Mouse (Mus musculus): ENCODE data around the gene Rln3. TPM values are rescaled to one million over a fixed set of nuclear protein-coding genes. Genes with fewer than 3 reads are reported as not detected.
"Not testable (repeated sequence)": the region's sequence is repeated elsewhere in the genome, so short reads cannot be mapped to it uniquely, and the experiment has no call there.

Gene Rln3
- total RNA-seq, 4 experiments from 2014 or later = not detected

DNA sequence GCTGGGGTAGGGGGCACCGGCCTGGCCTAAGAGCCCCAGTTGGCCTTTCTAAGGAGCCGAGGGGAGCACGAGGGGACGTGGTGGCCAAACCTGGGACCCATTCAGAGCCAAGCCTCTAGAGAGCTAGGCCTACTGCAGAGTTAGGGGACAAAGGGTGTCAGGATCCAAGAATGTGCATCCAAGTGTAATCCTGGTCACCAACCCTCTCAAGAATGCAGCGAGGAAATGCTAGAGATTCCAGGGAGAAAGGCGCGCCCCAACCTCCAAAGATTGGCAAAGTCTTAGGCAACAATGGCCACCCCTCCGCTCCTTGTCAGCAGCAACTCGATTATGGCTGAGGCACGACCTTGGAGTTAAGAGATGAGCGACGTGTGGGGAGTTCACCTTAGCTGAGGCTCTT lies 23.2 kb downstream of the Rln3 start:
- no peak for DNase-seq (ENCODE audit: low spot score in 2 of 2)

- DNase-seq (ENCODE audit: low spot score in 2 of 2) = no peak
Measured at GRCm38 (mm10) chr8:84021096-84021495, 23.7 kb downstream of the Rln3 start, which contains the start of gene Palm3. Gene Palm3, plus strand, starts transcription at chr8:84021471.

- no peak for DNase-seq (ENCODE audit: low spot score in 2 of 2)
Measured at GRCm38 (mm10) chr8:84019738-84020137, 25.1 kb downstream of the Rln3 start.

GRCm38 (mm10) chr8:84015833-84016232 lies 29.0 kb downstream of the Rln3 start:
- no peak for DNase-seq (ENCODE audit: low spot score in 2 of 2)

DNA sequence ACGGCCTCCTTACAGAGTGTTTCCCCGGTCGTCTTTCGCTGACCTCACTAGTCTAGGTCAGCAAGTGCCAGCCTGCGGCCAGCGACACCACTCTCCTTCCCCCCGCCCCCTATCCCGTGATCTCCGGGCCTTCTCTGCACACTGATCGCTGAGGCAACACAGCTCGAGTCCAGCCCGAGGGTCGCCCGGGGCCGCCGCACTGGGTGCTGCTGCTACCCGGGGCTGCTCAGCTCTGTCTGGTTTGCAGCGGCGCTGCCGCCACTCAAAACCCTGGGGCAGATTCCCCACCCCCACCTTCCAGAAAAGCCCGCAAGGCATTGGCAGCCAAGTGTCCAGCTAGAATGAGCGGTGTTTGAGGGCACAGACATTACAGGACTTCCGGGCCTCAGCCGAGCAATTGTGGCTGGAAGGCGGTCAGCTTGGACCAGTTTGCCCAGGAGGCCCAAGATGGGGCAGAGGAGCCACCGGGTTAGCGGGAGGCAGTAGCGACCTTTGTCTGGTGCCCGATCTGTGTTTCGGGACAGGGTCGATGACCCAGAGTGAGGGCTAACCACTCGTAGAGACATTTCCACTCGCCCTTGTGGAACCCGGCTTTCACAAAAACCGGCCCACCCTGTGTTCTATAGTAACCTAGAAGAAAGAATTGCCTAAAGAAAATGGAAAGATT lies 32.2 kb downstream of the Rln3 start:
- no peak for DNase-seq (ENCODE audit: low spot score in 2 of 2)

DNA sequence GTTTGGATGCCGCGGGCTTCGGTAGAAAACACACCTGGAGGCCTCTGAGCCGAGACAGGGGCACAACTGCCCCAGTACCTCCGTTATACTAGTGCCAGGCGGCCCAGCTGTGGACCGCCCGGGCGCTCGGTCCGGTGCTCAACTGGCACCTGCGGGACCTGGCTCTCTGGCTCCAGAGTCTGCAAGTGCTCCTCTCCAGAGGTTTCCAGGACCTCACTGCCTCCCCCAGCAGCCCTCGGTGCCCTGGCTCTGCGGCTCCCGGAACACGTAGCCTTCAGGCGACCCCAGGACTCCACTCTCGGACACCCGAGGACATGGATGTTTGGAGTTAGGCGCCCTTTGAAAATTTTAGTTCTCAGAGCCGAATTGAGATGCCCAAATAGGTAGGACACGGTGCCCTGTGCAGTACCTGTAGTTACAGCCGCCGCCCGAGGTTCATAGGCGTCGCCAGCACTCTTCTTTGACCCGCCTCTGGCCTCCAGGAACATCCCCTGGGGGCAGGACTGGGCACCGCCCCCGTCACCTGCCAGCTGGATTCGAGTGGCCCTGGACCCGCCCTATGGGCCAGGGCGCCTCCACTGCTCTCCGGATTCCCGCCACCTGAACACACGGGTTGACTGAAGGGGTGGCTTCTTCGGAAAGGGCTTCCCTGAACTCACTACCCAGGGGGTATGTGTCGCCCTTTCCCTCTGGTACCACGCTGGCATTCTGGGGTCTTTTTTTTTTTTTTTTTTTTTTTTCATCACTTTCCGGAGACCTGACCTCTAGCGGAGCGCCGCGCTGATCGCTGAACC lies 32.9 kb downstream of the Rln3 start, which contains the start of gene 2210011C24Rik:
Gene 2210011C24Rik (minus strand): TSS at position 467 of the 794 bp plus-strand sequence.
- no peak for DNase-seq (ENCODE audit: low spot score in 2 of 2)

DNA sequence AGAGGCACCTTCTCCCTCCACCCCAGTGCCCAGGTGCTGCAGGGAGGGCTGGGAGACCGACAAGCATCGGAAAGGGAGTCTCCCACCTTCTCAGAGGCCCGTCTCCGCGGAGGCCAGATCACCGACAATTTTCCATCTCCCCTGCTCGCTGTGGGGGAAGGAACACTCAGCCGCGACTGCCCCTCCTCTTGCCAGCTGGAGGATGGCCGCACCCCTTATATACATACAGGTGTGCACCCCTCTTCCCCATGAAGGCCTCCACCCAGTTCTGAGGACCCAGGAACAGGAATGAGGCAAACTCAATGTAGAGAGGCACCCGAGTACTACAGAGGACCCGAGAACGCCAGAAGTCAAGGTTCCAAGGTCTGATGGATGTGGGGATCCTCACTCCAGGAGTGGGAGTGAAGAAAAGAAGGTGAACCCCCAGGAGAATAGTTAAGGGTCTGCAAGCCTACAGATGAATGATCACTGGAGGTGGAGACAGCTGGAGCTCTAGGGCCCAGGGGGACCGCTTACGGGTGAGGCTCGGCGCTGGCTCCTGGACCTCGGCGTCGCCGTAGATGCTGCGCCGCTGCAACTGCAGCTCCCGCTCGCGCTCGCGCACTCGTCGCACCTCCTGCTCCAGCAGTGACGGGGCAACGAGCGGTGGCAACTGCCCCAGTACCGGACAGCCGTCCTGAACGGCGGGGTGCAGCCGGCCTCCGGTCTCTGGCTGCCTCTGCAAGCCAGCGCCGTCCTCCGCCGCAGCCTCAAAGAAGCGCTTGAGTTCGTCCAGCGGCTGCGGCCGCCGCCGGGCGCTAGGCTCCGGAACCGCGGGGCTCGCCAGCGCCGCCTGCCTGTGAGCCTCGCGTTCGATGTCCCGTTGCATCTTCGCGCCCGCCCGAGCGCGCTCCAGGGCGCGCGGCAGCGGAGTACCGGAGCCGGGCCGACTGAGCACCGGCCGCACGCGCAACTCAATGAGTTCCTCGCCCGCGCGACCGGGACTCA lies 33.9 kb downstream of the Rln3 start:
- DNase-seq (ENCODE audit: low spot score in 2 of 2) = peak in 1 of 2 experiments; percentile 64

- DNase-seq (ENCODE audit: low spot score in 2 of 2) = peak; percentile 78 to 79
Measured at GRCm38 (mm10) chr8:84009876-84010275, 34.9 kb downstream of the Rln3 start.

DNA sequence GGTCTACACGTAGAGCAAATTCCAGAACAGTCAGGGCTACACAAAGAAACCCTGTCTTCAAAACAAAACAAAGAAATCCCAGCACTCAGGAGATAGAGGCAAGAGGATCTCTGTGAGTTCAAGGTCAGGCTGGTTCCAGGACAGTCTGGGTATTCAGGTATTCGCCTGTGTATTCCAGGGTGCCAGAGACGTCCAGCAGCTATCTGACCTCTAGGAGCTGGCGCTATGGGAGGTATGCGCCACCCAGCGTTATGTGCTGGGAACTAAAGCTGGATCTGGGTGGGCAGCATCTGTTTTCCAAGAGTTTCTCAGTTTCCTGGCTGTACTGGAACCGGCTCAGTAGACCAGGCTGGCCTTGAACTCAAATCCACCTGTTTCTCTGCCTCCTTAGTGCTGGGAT lies 36.4 kb downstream of the Rln3 start:
- DNase-seq (ENCODE audit: low spot score in 2 of 2) = no peak

DNA sequence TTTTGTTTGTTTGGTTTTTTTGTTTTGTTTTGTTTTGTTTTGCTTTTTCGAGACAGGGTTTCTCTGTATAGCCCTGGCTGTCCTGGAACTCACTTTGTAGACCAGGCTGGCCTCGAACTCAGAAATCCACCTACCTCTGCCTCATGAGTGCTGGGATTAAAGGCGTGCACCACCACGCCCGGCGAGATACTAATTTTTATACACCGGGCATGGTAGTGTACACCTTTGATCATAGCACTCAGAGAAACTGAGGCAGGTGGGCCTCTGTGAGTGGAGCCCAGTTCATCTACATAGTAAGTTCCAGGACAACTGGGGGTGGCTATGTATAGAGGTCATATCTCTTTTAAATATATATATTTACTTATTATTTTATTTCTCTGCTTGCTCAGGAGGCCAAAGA lies 39.3 kb downstream of the Rln3 start:
- DNase-seq (ENCODE audit: low spot score in 2 of 2) = not testable (repeated sequence)

DNA sequence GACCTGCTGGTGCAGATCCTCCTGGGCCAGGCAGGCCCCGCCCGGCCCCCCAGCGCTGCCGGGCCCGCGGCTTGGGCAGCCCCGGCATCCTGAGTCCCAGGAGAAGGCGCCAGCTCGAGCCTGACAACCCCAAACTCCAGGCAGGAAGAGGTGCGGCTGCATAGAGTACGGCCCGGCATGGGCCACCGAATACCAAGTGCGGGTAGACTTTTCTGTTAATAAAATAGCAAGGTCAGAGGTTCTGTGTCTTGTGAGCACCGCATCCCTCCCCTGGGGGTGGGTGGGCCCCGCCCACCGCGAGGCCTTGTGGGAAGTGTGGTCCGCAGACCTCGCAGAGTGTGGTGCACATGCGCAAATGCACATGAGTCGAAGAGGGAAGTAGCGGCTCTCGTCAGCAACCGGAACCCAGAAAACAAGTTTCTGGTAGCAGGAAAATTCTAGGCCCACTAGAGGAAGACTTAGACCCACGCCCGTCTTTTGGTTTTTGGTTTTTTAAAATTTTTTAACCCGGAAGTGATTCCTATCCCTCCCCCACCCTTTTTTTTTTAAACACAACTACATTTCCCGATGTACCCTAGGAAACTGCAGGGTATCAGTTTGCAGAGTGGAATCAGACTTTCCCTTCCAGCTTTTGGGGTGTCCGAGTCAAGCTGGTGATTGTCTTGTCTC lies 40.1 kb downstream of the Rln3 start:
- peak; percentile 95 to 96 for DNase-seq (ENCODE audit: low spot score in 2 of 2)

DNA sequence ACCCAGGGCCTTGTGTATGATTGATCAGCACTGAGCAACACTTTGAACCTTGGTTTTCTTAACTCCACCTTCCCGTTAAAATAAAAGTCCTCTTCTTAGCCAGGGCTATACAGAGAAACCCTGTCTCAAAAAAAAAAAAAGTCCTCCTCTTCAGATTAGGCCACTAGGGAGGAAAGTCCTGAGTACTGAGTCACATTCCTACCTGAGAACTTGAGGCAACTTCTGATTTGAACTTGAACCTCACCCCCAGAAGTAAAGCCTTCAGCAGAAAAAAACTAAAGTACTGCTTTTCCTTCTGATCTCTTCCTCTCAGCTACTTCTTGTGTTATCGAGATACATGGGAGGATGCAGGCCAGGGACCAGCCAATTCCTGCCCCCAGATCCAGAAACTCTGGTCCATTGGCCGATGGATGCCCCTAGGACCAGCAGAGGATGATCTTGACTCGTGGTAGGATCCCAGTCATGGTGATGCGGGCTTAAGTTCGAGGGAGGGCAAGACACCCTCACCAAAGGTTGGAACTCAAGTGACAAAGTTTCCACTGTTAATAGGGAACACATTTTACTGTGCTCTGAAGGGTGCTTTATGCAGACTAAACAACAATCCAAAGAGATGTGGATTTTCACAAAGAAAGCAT lies 41.1 kb downstream of the Rln3 start:
- DNase-seq (ENCODE audit: low spot score in 2 of 2) = no peak

DNA sequence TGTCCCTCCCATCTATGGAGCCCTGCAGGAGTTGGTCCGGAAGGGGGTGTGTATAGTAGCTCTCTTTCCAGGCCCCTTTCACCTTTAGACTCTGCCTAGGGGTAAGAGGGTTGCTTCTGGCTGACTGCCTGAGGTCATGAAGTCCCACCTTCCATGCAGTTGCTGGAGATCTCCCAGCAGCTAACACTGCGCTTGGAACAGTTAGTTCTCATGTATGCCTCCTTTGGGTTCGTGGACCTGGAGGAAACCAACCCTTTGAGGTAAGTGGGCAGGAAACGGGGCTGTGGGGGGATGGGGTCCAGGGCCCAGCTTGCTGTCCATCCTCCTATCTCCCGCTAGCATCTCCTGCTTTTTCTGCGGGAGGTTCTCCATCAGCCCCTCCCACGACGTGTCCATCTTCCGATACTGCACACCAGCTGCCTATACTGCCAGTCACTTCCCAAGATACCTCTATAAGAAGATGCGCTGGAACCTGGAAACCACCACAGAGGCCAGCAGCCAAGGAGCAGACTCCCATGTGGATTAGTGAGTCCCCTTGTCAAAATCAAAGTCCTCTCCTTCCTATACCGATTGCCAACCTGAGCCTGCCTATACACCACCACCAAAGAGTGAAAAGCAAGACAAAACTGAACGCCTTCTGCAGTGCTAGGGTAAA lies 41.7 kb downstream of the Rln3 start:
- no peak for DNase-seq (ENCODE audit: low spot score in 2 of 2)

- DNase-seq (ENCODE audit: low spot score in 2 of 2) = no peak
Measured at GRCm38 (mm10) chr8:84001281-84002000, 43.4 kb downstream of the Rln3 start, which contains the start of gene 1700067K01Rik. Gene 1700067K01Rik, plus strand, starts transcription at chr8:84001502.

GRCm38 (mm10) chr8:83999825-84000224 lies 45.0 kb downstream of the Rln3 start:
- no peak for DNase-seq (ENCODE audit: low spot score in 2 of 2)

- DNase-seq (ENCODE audit: low spot score in 2 of 2) = no peak
Measured at GRCm38 (mm10) chr8:83999057-83999705, 45.6 kb downstream of the Rln3 start.

- peak in 1 of 2 experiments; percentile 44 for DNase-seq (ENCODE audit: low spot score in 2 of 2)
Measured at GRCm38 (mm10) chr8:83998231-83999056, 46.4 kb downstream of the Rln3 start.

Data from gastrocnemius, adult 8-10 months (tissue).